Mouse (Mus musculus) ES-E14 (cell line): ENCODE measurements at regions not wholly inside any gene's neighbourhood (a gene's known extent, or its start where the extent isn't known, plus 50 kb on each side); places are given as distances from the start of the nearest gene placed in this dataset.

ENCODE experiments used
- DNase-seq: peaks from one replicate; pipeline ENCODE4 v3.0.0-alpha.2; 2013; ENCODE audit warnings: low read depth, low spot score
- H3K27ac ChIP-seq: 2 replicates; pipeline ENCODE4 v1.5.1; 2012; ENCODE audit warnings: low read depth, mild to moderate bottlenecking, low read length, moderate library complexity, mixed read lengths; ENCODE audit not compliant: poor library complexity, insufficient read depth, severe bottlenecking
- H3K36me3 ChIP-seq: 2 replicates; pipeline ENCODE4 v1.6.1; 2012; ENCODE audit warnings: mild to moderate bottlenecking, low read length, moderate library complexity, mixed read lengths; ENCODE audit not compliant: control insufficient read depth, poor library complexity, insufficient read depth, severe bottlenecking
- H3K4me1 ChIP-seq, 2 experiments: fragments of 150-350 bp in 1 of 2; sonication (generic) in 1 of 2; 2 replicates each; pipeline ENCODE4 v1.6.1; 2012; ENCODE audit warnings: low read length in 2 of 2, mild to moderate bottlenecking in 1 of 2, mixed read lengths in 1 of 2; ENCODE audit not compliant: control insufficient read depth in 2 of 2, insufficient read depth in 2 of 2, poor library complexity in 1 of 2
- H3K4me3 ChIP-seq, 2 experiments: fragments of 150-350 bp in 1 of 2; sonication (generic) in 1 of 2; 2 replicates each; pipeline ENCODE4 v1.5.1; 2012; ENCODE audit warnings: low read length in 2 of 2, low read depth in 1 of 2, mild to moderate bottlenecking in 1 of 2, mixed read lengths in 1 of 2; ENCODE audit not compliant: insufficient read depth in 1 of 2, poor library complexity in 1 of 2, severe bottlenecking in 1 of 2
- H3K9ac ChIP-seq: 2 replicates; pipeline ENCODE4 v1.6.1; 2012; ENCODE audit warnings: low read depth, mild to moderate bottlenecking, low read length, mixed read lengths; ENCODE audit not compliant: poor library complexity, insufficient read depth, severe bottlenecking
- H3K9me3 ChIP-seq: fragments of 150-350 bp; sonication (generic); 2 replicates; pipeline ENCODE4 v1.6.1; 2012; ENCODE audit warnings: low read depth, mild to moderate bottlenecking, low read length; ENCODE audit not compliant: control insufficient read depth, insufficient read depth
- CHD2 ChIP-seq: IDR thresholded peaks from 2 replicates; pipeline ENCODE4 v1.6.1; 2014; ENCODE audit warnings: mild to moderate bottlenecking, low read depth, low read length, inconsistent platforms
- HCFC1 ChIP-seq: IDR thresholded peaks from 2 replicates; pipeline ENCODE4 v1.6.1; 2012; ENCODE audit warnings: low read length, inconsistent platforms, borderline replicate concordance; ENCODE audit not compliant: insufficient read depth
- MAFK ChIP-seq: IDR thresholded peaks from 2 replicates; pipeline ENCODE4 v1.6.1; 2014; ENCODE audit warnings: mild to moderate bottlenecking, low read depth, low read length, inconsistent platforms; ENCODE audit not compliant: insufficient read depth
- ZC3H11A ChIP-seq: IDR thresholded peaks from 2 replicates; pipeline ENCODE4 v1.6.1; 2012; ENCODE audit warnings: low read depth, mild to moderate bottlenecking, inconsistent platforms, low read length, borderline replicate concordance
- ZNF384 ChIP-seq: IDR thresholded peaks from 2 replicates; pipeline ENCODE4 v1.6.1; 2012; ENCODE audit warnings: low read depth, low read length, inconsistent platforms
- in situ Hi-C, 2 experiments: fragments of 600-800 bp; cut with MboI; formaldehyde crosslinking; loops; one replicate each; pipeline ENCODE4 v1.15.1; 2025; ENCODE audit warnings: low sequenced_read_pairs in 2 of 2, inconsistent platforms in 1 of 2; ENCODE audit not compliant: unreplicated experiment in 2 of 2

- DNase-seq: no peak
- Histone ChIP-seq H3K36me3 (no peaks in the 10 kb centered on the region), H3K27ac (no peak overlapping the region), H3K9ac (no peak overlapping the region), H3K4me3 (no peak overlapping the region), H3K9me3 (peaks cover 8% of the 10 kb centered on the region), H3K4me1 (peaks cover 0 to 8% of the 10 kb centered on the region in 2 experiments; a peak in 2 of 4 replicates)
- TF ChIP-seq CHD2 (no peak), ZC3H11A (no peak), MAFK (no peak), HCFC1 (no peak), ZNF384 (no peak)
- in situ Hi-C loops: no loop called here
Observed at GRCm38 (mm10) chr7:118295855-118296254, 52.4 kb upstream of the Smg1 start.

GRCm38 (mm10) chr7:118295275-118295674, 51.8 kb upstream of the Smg1 start:
- H3K9me3 ChIP-seq: peaks cover 8% of the 10 kb centered on the region
- no peak overlapping the region for H3K9ac ChIP-seq
- TF ChIP-seq CHD2 (no peak), ZC3H11A (peak; percentile 30; the same call in 1 of the 2 replicates)
- peaks cover 0 to 8% of the 10 kb centered on the region in 2 experiments; a peak in 2 of 4 replicates for H3K4me1 ChIP-seq
- in situ Hi-C loops: no loop called here
- H3K36me3 ChIP-seq: no peaks in the 10 kb centered on the region
- H3K4me3 ChIP-seq: no peak overlapping the region
- DNase-seq: no peak
- H3K27ac ChIP-seq: no peak overlapping the region

DNA sequence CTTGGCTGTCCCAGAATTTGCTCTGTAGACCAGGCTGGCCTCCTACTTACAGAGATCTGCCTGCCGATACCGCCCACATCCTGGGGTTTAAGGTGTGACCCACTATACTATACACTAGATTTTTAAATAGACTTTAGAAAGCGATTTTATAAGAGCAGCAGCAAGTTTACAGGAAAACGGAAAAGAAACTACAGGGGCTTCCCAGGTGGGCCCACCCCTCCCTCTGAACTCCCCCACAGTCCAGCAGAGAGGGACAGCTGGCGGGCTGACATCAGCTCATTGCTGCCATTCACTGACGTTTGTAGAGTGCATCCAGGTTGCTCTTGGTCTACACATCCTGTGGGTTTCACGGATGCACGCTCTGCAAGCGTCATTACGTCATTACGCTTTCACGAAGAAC, 51.2 kb upstream of the Smg1 start:
- no peak for TF ChIP-seq ZNF384
- no peak for TF ChIP-seq CHD2
- no peak for TF ChIP-seq HCFC1
- TF ChIP-seq ZC3H11A: no peak
- no peak for TF ChIP-seq MAFK
- peaks cover 8% of the 10 kb centered on the region for H3K9me3 ChIP-seq
- in situ Hi-C loops: no loop called here
- H3K4me3 ChIP-seq: no peak overlapping the region
- H3K36me3 ChIP-seq: no peaks in the 10 kb centered on the region
- no peak overlapping the region for H3K9ac ChIP-seq
- peaks cover 0 to 8% of the 10 kb centered on the region in 2 experiments; a peak in 2 of 4 replicates for H3K4me1 ChIP-seq
- no peak for DNase-seq
- H3K27ac ChIP-seq: no peak overlapping the region
